Mouse (Mus musculus): ENCODE measurements around the gene Srl. TPM values are rescaled to one million over a fixed set of nuclear protein-coding genes. Genes with fewer than 3 reads are reported as not detected.

Gene Srl
- polyA plus RNA-seq, 2 experiments: 44.2 to 53.7 TPM

DNA sequence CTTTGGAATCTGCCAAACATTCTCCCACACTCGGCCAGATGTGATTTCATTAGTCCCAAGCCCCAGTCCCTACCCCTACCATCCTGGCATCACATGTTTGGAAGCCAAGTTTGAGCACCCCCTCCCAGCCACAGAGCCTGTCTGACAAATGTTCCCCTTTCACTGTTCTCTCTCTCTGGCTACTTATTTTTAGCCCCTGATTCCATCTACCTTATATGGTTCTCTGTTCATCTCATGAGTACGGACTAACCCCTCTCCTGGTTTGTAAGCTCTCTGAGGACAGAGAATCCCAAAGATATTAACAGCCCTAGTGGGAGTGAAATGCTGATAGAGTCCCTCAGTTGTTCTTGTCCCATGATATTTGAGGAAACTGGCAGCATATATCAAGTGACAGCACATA lies 30.2 kb downstream of the Srl start:
- peak; percentile 35; the same call in 1 of the 2 replicates for ATAC-seq (ENCODE audit: low FRiP score, low read depth)
- Histone ChIP-seq H3K9ac (ENCODE audit: low read depth, low read length, severe bottlenecking) (no peak overlapping the region), H3K4me1 (ENCODE audit: control insufficient read depth, insufficient read depth, low read length) (peaks cover 11% of the 10 kb centered on the region), H3K27me3 (ENCODE audit: control insufficient read depth, insufficient read depth, low read length) (no peaks in the 10 kb centered on the region), H3K4me2 (replicated peaks; ENCODE audit: low read depth, low read length, severe bottlenecking) (no peak overlapping the region), H3K4me3 (replicated peaks; ENCODE audit: low read length) (no peak overlapping the region), H3K9me3 (ENCODE audit: control insufficient read depth, low read length) (no peaks in the 10 kb centered on the region), H3K36me3 (ENCODE audit: control insufficient read depth, insufficient read depth, low read length) (no peaks in the 10 kb centered on the region), H3K27ac (replicated peaks; ENCODE audit: low read depth, low read length) (no peak overlapping the region)
- TF ChIP-seq POLR2A (IDR thresholded peaks at IDR 0.05; ENCODE audit: borderline replicate concordance, extremely low read depth, insufficient read depth, insufficient read length): no peak
- 71% methylated on average over 2 of the region's 2 CpGs for WGBS
- DNase-seq (ENCODE audit: low spot score): no peak

DNA sequence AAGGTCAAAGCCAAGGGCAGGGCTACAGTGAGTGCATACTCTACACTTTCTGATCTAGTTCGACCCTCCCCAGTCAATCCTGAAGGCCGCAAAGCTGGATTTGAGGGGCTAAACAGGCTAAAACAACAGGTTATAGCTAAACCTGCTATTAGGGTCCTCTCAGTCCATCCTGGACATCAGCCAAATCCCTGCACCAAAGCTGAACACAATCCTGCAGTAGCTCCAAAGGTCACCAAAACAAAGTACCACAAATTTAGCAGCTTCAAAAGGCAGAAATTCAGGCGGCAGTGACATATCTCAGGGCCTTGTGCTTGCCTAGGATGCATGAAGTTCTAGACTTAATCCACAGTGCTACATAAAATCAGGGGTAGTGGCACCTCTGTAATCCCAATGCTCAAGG lies 35.4 kb downstream of the Srl start:
- WGBS: 69% methylated on average over 3 of the region's 3 CpGs
- Histone ChIP-seq H3K36me3 (ENCODE audit: control insufficient read depth, insufficient read depth, low read length) (no peaks in the 10 kb centered on the region), H3K4me3 (replicated peaks; ENCODE audit: low read length) (no peak overlapping the region), H3K9ac (ENCODE audit: low read depth, low read length, severe bottlenecking) (no peak overlapping the region), H3K4me1 (ENCODE audit: control insufficient read depth, insufficient read depth, low read length) (no peaks in the 10 kb centered on the region), H3K27ac (replicated peaks; ENCODE audit: low read depth, low read length) (no peak overlapping the region), H3K27me3 (ENCODE audit: control insufficient read depth, insufficient read depth, low read length) (no peaks in the 10 kb centered on the region), H3K4me2 (replicated peaks; ENCODE audit: low read depth, low read length, severe bottlenecking) (no peak overlapping the region), H3K9me3 (ENCODE audit: control insufficient read depth, low read length) (no peaks in the 10 kb centered on the region)
- no peak for DNase-seq (ENCODE audit: low spot score)
- no peak for ATAC-seq (ENCODE audit: low FRiP score, low read depth)
- TF ChIP-seq POLR2A (IDR thresholded peaks at IDR 0.05; ENCODE audit: borderline replicate concordance, extremely low read depth, insufficient read depth, insufficient read length): no peak

DNA sequence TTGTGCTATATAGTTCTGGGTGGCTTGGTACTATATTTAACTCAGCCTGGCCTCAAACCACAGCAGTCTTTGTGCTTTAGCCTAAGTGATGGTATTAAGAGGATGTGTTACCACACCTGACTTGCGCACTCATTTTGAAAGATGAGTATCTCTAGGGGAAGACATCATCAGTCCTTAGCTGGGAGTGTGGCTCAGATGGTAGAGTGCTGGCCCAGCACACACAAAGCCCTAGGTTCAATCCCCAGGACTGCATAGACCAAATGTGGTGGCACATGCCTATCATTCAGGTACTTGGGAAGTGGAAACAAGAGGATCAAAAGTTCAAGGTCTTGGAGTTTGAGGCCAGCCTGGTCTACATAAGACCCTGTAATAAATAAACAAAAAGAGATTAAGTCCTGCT lies 38.1 kb downstream of the Srl start:
- DNase-seq (ENCODE audit: low spot score) (no peak), ATAC-seq (ENCODE audit: low FRiP score, low read depth) (no peak)
- Histone ChIP-seq H3K4me2 (replicated peaks; ENCODE audit: low read depth, low read length, severe bottlenecking) (no peak overlapping the region), H3K27me3 (ENCODE audit: control insufficient read depth, insufficient read depth, low read length) (no peaks in the 10 kb centered on the region), H3K4me1 (ENCODE audit: control insufficient read depth, insufficient read depth, low read length) (no peaks in the 10 kb centered on the region), H3K9ac (ENCODE audit: low read depth, low read length, severe bottlenecking) (no peak overlapping the region), H3K27ac (replicated peaks; ENCODE audit: low read depth, low read length) (no peak overlapping the region), H3K4me3 (replicated peaks; ENCODE audit: low read length) (no peak overlapping the region), H3K9me3 (ENCODE audit: control insufficient read depth, low read length) (no peaks in the 10 kb centered on the region), H3K36me3 (ENCODE audit: control insufficient read depth, insufficient read depth, low read length) (no peaks in the 10 kb centered on the region)
- TF ChIP-seq POLR2A (IDR thresholded peaks at IDR 0.05; ENCODE audit: borderline replicate concordance, extremely low read depth, insufficient read depth, insufficient read length): no peak
- WGBS: 96% methylated on average over 1 of the region's 1 CpGs

DNA sequence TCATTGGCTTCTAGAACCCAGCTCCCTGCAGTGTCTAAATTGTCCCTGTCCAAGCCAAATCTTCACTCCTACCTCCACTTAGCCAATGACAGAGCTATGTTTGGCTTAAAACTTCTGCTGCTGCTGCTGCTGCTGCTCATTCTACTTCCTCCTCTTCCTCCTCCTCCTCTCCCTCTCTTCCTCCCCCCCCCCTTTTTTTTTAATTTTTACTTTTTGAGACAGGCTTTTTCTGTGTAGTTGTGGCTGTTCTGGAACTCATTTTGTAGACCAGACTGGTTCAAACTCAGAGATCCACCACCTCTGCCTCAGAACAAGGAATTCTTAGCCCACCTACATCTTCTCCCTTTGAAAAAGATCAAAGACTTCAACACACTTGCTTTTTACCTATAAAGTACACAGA lies 39.0 kb downstream of the Srl start:
- Histone ChIP-seq H3K27me3 (ENCODE audit: control insufficient read depth, insufficient read depth, low read length) (no peaks in the 10 kb centered on the region), H3K9me3 (ENCODE audit: control insufficient read depth, low read length) (no peaks in the 10 kb centered on the region), H3K27ac (replicated peaks; ENCODE audit: low read depth, low read length) (no peak overlapping the region), H3K4me2 (replicated peaks; ENCODE audit: low read depth, low read length, severe bottlenecking) (no peak overlapping the region), H3K36me3 (ENCODE audit: control insufficient read depth, insufficient read depth, low read length) (no peaks in the 10 kb centered on the region), H3K9ac (ENCODE audit: low read depth, low read length, severe bottlenecking) (no peak overlapping the region), H3K4me1 (ENCODE audit: control insufficient read depth, insufficient read depth, low read length) (no peaks in the 10 kb centered on the region), H3K4me3 (replicated peaks; ENCODE audit: low read length) (no peak overlapping the region)
- DNase-seq (ENCODE audit: low spot score) (no peak), ATAC-seq (ENCODE audit: low FRiP score, low read depth) (no peak)
- no peak for TF ChIP-seq POLR2A (IDR thresholded peaks at IDR 0.05; ENCODE audit: borderline replicate concordance, extremely low read depth, insufficient read depth, insufficient read length)

DNA sequence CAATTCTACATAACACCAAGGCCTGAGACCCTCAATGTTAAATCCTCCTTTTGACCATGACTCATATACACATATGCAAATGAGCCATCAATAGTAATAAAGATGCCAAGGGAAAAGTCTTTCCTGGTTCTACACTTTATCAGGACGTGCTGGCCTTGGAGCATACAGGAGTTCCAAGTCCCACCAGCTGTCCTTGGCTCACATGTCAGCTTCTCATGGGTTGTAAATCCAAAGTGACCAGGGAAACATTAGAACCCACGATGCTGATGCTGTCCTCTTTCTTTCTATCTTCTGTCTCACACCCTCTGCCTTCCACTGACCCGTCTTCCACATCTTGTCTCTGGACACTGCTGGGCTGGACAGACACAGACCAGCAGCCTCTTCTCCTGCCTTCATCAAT lies 39.9 kb downstream of the Srl start:
- no peak overlapping the region for H3K27ac ChIP-seq (replicated peaks; ENCODE audit: low read depth, low read length)
- ATAC-seq (ENCODE audit: low FRiP score, low read depth): no peak
- no peak overlapping the region for H3K4me2 ChIP-seq (replicated peaks; ENCODE audit: low read depth, low read length, severe bottlenecking)
- no peak for DNase-seq (ENCODE audit: low spot score)
- no peak for TF ChIP-seq POLR2A (IDR thresholded peaks at IDR 0.05; ENCODE audit: borderline replicate concordance, extremely low read depth, insufficient read depth, insufficient read length)
- H3K9me3 ChIP-seq (ENCODE audit: control insufficient read depth, low read length): no peaks in the 10 kb centered on the region
- no peak overlapping the region for H3K9ac ChIP-seq (ENCODE audit: low read depth, low read length, severe bottlenecking)
- no peak overlapping the region for H3K4me3 ChIP-seq (replicated peaks; ENCODE audit: low read length)
- H3K27me3 ChIP-seq (ENCODE audit: control insufficient read depth, insufficient read depth, low read length): no peaks in the 10 kb centered on the region
- no peaks in the 10 kb centered on the region for H3K4me1 ChIP-seq (ENCODE audit: control insufficient read depth, insufficient read depth, low read length)
- H3K36me3 ChIP-seq (ENCODE audit: control insufficient read depth, insufficient read depth, low read length): no peaks in the 10 kb centered on the region
- 78% methylated on average over 3 of the region's 3 CpGs for WGBS

Data from limb, embryonic 14.5 days (tissue).